Mouse (Mus musculus): ENCODE measurements around the gene Ms4a14. TPM values are rescaled to one million over a fixed set of nuclear protein-coding genes. Genes with fewer than 3 reads are reported as not detected.
A peak's percentile ranks its signal among the peaks of the same experiment; 100 is the strongest.

Ms4a14 gene
- total RNA-seq, 1 experiment from 2014 or later, result not detected

GRCm38 (mm10) chr19:11264602-11265185 is 49.6 kb downstream of the Ms4a14 start:
- ATAC-seq (replicated peaks; ENCODE audit: low read depth, poor library complexity, severe bottlenecking), result no peak

GRCm38 (mm10) chr19:11263549-11263948 is 50.7 kb downstream of the Ms4a14 start:
- ATAC-seq (replicated peaks; ENCODE audit: low read depth, poor library complexity, severe bottlenecking), result no peak; the same call in 1 of the 2 replicates

- peak; percentile 36; the same call in 1 of the 2 replicates for ATAC-seq (replicated peaks; ENCODE audit: low read depth, poor library complexity, severe bottlenecking)
These were observed 51.3 kb downstream of the Ms4a14 start for GRCm38 (mm10) chr19:11262932-11263331.

- ATAC-seq (replicated peaks; ENCODE audit: low read depth, poor library complexity, severe bottlenecking), result 0 out of 2 replicates have a peak, but pooled peaks have one; percentile 22
These were observed 52.7 kb downstream of the Ms4a14 start for GRCm38 (mm10) chr19:11261522-11261921.

Other genes starting within 250 kb of the Ms4a14 start
- gene Ms4a8a, start 233.4 kb downstream of the Ms4a14 start, total RNA-seq (2017), result not detected in 2 replicates
- not detected in 2 replicates for gene 1700017D01Rik, start 183.6 kb downstream of the Ms4a14 start, total RNA-seq (2017)
- gene 1700025F22Rik, start 149.1 kb downstream of the Ms4a14 start, total RNA-seq (2017), result not detected in 2 replicates
- gene Ms4a13, start 117.7 kb downstream of the Ms4a14 start, total RNA-seq (2017), result not detected in 2 replicates
- gene Ms4a12, start 82.0 kb downstream of the Ms4a14 start, total RNA-seq (2017), result not detected in 2 replicates
- not detected in 2 replicates for gene Ms4a1, start 48.2 kb downstream of the Ms4a14 start, total RNA-seq (2017)
- not detected in 2 replicates for gene Ms4a5, start 30.6 kb downstream of the Ms4a14 start, total RNA-seq (2017)
- gene Ms4a7, start 21.7 kb upstream of the Ms4a14 start, total RNA-seq (2017), result 0.09 TPM in 1 of 2 replicates, not detected in the other
- gene Ms4a4a, start 61.1 kb upstream of the Ms4a14 start, total RNA-seq (2017), result not detected in 2 replicates
- 7.3 and 25.8 TPM in 2 replicates for gene Ms4a4c, start 90.3 kb upstream of the Ms4a14 start, total RNA-seq (2017)
- 3.1 and 10.3 TPM in 2 replicates for gene Ms4a4b, start 129.1 kb upstream of the Ms4a14 start, total RNA-seq (2017)
- gene Ms4a6c, start 154.9 kb upstream of the Ms4a14 start, total RNA-seq (2017), result 108 and 113 TPM in 2 replicates
- 1.7 and 2.1 TPM in 2 replicates for gene Gm8369, start 171.5 kb upstream of the Ms4a14 start, total RNA-seq (2017)
- gene Ms4a6b, start 202.1 kb upstream of the Ms4a14 start, total RNA-seq (2017), result 13.9 and 26.6 TPM in 2 replicates
- gene Ms4a4d, start 222.3 kb upstream of the Ms4a14 start, total RNA-seq (2017), result not detected in 2 replicates

Measured in common myeloid progenitor, adult 5-6 weeks (primary cell).